Mouse (Mus musculus): ENCODE measurements at regions not wholly inside any gene's neighbourhood (a gene's known extent, or its start where the extent isn't known, plus 50 kb on each side); places are given as distances from the start of the nearest gene placed in this dataset.
"Not testable (repeated sequence)": the region's sequence is repeated elsewhere in the genome, so short reads cannot be mapped to it uniquely, and the experiment has no call there.

GRCm38 (mm10) chr13:66802558-66802957 is 102.2 kb upstream of the Gm10767 start:
- not testable (repeated sequence) for H3K4me3 ChIP-seq (ENCODE audit: insufficient read depth in 1 of 2, low read depth in 2 of 2, low read length in 2 of 2); DNase-seq (ENCODE audit: low read depth in 3 of 3, low spot score in 3 of 3); H3K9me3 ChIP-seq (ENCODE audit: control insufficient read depth, low read length); H3K4me2 ChIP-seq (ENCODE audit: low read depth); H3K4me1 ChIP-seq (replicated peaks; ENCODE audit: control insufficient read depth in 2 of 2, insufficient read depth in 2 of 2, low read length in 1 of 2); H3K27ac ChIP-seq; H3K9ac ChIP-seq (replicated peaks); ATAC-seq (ENCODE audit: insufficient read depth); H3K36me3 ChIP-seq (replicated peaks; ENCODE audit: control insufficient read depth, insufficient read depth, low read depth); H3K27me3 ChIP-seq (ENCODE audit: control insufficient read depth, insufficient read depth, low read length)
- 59% methylated on average over 3 of the region's 3 CpGs for WGBS (ENCODE audit: insufficient replicate concordance)

- not testable (repeated sequence) for H3K9me3 ChIP-seq (ENCODE audit: control insufficient read depth, low read length); H3K4me1 ChIP-seq (replicated peaks; ENCODE audit: control insufficient read depth in 2 of 2, insufficient read depth in 2 of 2, low read length in 1 of 2); DNase-seq (ENCODE audit: low read depth in 3 of 3, low spot score in 3 of 3); H3K4me3 ChIP-seq (ENCODE audit: insufficient read depth in 1 of 2, low read depth in 2 of 2, low read length in 2 of 2); H3K36me3 ChIP-seq (replicated peaks; ENCODE audit: control insufficient read depth, insufficient read depth, low read depth); ATAC-seq (ENCODE audit: insufficient read depth); H3K27me3 ChIP-seq (ENCODE audit: control insufficient read depth, insufficient read depth, low read length); H3K9ac ChIP-seq (replicated peaks); H3K27ac ChIP-seq
- peak overlapping the region; percentile 18; the same call in 1 of the 2 replicates for H3K4me2 ChIP-seq (ENCODE audit: low read depth)
- WGBS (ENCODE audit: insufficient replicate concordance): 9% methylated on average over 23 of the region's 30 CpGs
Observed at GRCm38 (mm10) chr13:66807661-66808060, 97.1 kb upstream of the Gm10767 start.

All from liver, embryonic 14.5 days (tissue).